Mouse (Mus musculus) embryonic facial prominence, embryonic 11.5 days (tissue): Measurements from ENCODE around the gene Rnpepl1. TPM values are rescaled to one million over a fixed set of nuclear protein-coding genes. Genes with fewer than 3 reads are reported as not detected.

Experiments used
- ATAC-seq: fragments of 200-750 bp; cut with Nextera tagmentation; replicated peaks from 2 replicates; pipeline ENCODE4 v1.8.0; 2017; ENCODE audit warnings: low read depth; ENCODE audit not compliant: insufficient number of reproducible peaks, low FRiP score, low TSS enrichment
- DNase-seq: peaks from one replicate; pipeline ENCODE4 v3.0.0-alpha.2; 2015; ENCODE audit warnings: low spot score
- H3K27ac ChIP-seq: fragments of 300-500 bp; sonication (generic); replicated peaks from 2 replicates; pipeline ENCODE4 v1.5.1; 2014; ENCODE audit warnings: mild to moderate bottlenecking, low read depth, low read length, control low read depth
- H3K27me3 ChIP-seq: fragments of 300-500 bp; sonication (generic); 2 replicates; pipeline ENCODE4 v1.6.1; 2014; ENCODE audit warnings: mild to moderate bottlenecking, low read length, moderate library complexity, mixed read lengths; ENCODE audit not compliant: control insufficient read depth, insufficient read depth
- H3K36me3 ChIP-seq: fragments of 300-500 bp; sonication (generic); replicated peaks from 2 replicates; pipeline ENCODE4 v1.6.1; 2014; ENCODE audit warnings: low read depth, mild to moderate bottlenecking, low read length, moderate library complexity, mixed read lengths; ENCODE audit not compliant: control insufficient read depth, insufficient read depth
- H3K4me1 ChIP-seq: fragments of 300-500 bp; sonication (generic); 2 replicates; pipeline ENCODE4 v1.6.1; 2014; ENCODE audit warnings: low read length, mixed read lengths; ENCODE audit not compliant: control insufficient read depth, insufficient read depth
- H3K4me2 ChIP-seq: fragments of 300-500 bp; sonication (generic); 2 replicates; pipeline ENCODE4 v1.6.1; 2014; ENCODE audit warnings: low read depth, mild to moderate bottlenecking, control low read depth, low read length, moderate library complexity
- H3K4me3 ChIP-seq: fragments of 300-500 bp; sonication (generic); 2 replicates; pipeline ENCODE4 v1.5.1; 2014; ENCODE audit warnings: low read depth, low read length, control low read depth
- H3K9ac ChIP-seq: fragments of 300-500 bp; sonication (generic); replicated peaks from 2 replicates; pipeline ENCODE4 v1.6.1; 2014; ENCODE audit warnings: mild to moderate bottlenecking, control low read depth, low read length
- H3K9me3 ChIP-seq: fragments of 300-500 bp; sonication (generic); replicated peaks from 2 replicates; pipeline ENCODE4 v1.6.1; 2016; ENCODE audit warnings: mild to moderate bottlenecking, low read length, inconsistent platforms, mixed read lengths; ENCODE audit not compliant: control insufficient read depth
- WGBS: fragments of 180-500 bp; shearing (Covaris S2); extraction: QIAGEN DNeasy Blood & Tissue Kit; methylation state at CpG from one replicate; pipeline ENCODE4 v1.1.7; 2014; 5-methylcytosine and 5-hydroxymethylcytosine counted together
- polyA plus RNA-seq: library from polyadenylated mRNA; unstranded; fragments of >200 nt; fragmentation: Nextera tagmentation; extraction: Ambion mirVana; gene quantifications from 2 replicates; pipeline ENCODE4 v1.2.1, GENCODE M21; 2014

The Rnpepl1 gene
- polyA plus RNA-seq, 1 experiment from 2014 or later, result 13.3 TPM

GRCm38 (mm10) chr1:92895089-92895488 is 15.5 kb upstream of the Rnpepl1 start:
- WGBS, result 9% methylated on average over 3 of the region's 3 CpGs
- H3K4me1 ChIP-seq, result no peaks in the 10 kb centered on the region
- DNase-seq, result peak; percentile 90
- peak; percentile 71 for ATAC-seq
- no peak overlapping the region for H3K4me3 ChIP-seq
- no peaks in the 10 kb centered on the region for H3K36me3 ChIP-seq
- H3K27me3 ChIP-seq, result no peaks in the 10 kb centered on the region
- no peaks in the 10 kb centered on the region for H3K9me3 ChIP-seq
- H3K4me2 ChIP-seq, result no peak overlapping the region
- H3K27ac ChIP-seq, result no peak overlapping the region
- H3K9ac ChIP-seq, result no peak overlapping the region

GRCm38 (mm10) chr1:92902786-92903185 is 7.8 kb upstream of the Rnpepl1 start, which contains the start of gene Ankmy1:
Gene Ankmy1 (minus strand): TSS chr1:92902906.
- WGBS, result 3% methylated on average over 15 of the region's 15 CpGs
- Histone ChIP-seq H3K36me3 (no peaks in the 10 kb centered on the region), H3K9ac (no peak within 1 kb of the TSS), H3K4me1 (no peaks in the 10 kb centered on the region), H3K27me3 (no peaks in the 10 kb centered on the region; the same call in 1 of the 2 replicates), H3K27ac (no peak within 1 kb of the TSS), H3K4me2 (peak within 1 kb of the TSS; percentile 43), H3K9me3 (no peaks in the 10 kb centered on the region), H3K4me3 (peak within 1 kb of the TSS; percentile 13; the same call in 1 of the 2 replicates)
- ATAC-seq (peak; percentile 39), DNase-seq (peak; percentile 85)

- H3K27ac ChIP-seq, result no peak overlapping the region
- WGBS, result 75% methylated on average over 4 of the region's 4 CpGs
- no peak for ATAC-seq
- no peaks in the 10 kb centered on the region for H3K4me1 ChIP-seq
- no peak overlapping the region for H3K9ac ChIP-seq
- H3K4me3 ChIP-seq, result no peak overlapping the region
- no peak overlapping the region for H3K4me2 ChIP-seq
- no peaks in the 10 kb centered on the region for H3K36me3 ChIP-seq
- no peak for DNase-seq
- no peaks in the 10 kb centered on the region; the same call in 1 of the 2 replicates for H3K27me3 ChIP-seq
- H3K9me3 ChIP-seq, result no peaks in the 10 kb centered on the region
These were observed 7.0 kb upstream of the Rnpepl1 start for GRCm38 (mm10) chr1:92903627-92904026.

- no peak overlapping the region for H3K4me3 ChIP-seq
- ATAC-seq, result no peak
- H3K36me3 ChIP-seq, result no peaks in the 10 kb centered on the region
- H3K4me2 ChIP-seq, result no peak overlapping the region
- peaks cover 5% of the 10 kb centered on the region for H3K4me1 ChIP-seq
- H3K9ac ChIP-seq, result no peak overlapping the region
- WGBS, result 98% methylated on average over 2 of the region's 2 CpGs
- DNase-seq, result no peak
- H3K9me3 ChIP-seq, result no peaks in the 10 kb centered on the region
- H3K27ac ChIP-seq, result no peak overlapping the region
- H3K27me3 ChIP-seq, result peaks cover 3% of the 10 kb centered on the region; the same call in 1 of the 2 replicates
These were observed 4.8 kb upstream of the Rnpepl1 start for GRCm38 (mm10) chr1:92905703-92906310.

DNA sequence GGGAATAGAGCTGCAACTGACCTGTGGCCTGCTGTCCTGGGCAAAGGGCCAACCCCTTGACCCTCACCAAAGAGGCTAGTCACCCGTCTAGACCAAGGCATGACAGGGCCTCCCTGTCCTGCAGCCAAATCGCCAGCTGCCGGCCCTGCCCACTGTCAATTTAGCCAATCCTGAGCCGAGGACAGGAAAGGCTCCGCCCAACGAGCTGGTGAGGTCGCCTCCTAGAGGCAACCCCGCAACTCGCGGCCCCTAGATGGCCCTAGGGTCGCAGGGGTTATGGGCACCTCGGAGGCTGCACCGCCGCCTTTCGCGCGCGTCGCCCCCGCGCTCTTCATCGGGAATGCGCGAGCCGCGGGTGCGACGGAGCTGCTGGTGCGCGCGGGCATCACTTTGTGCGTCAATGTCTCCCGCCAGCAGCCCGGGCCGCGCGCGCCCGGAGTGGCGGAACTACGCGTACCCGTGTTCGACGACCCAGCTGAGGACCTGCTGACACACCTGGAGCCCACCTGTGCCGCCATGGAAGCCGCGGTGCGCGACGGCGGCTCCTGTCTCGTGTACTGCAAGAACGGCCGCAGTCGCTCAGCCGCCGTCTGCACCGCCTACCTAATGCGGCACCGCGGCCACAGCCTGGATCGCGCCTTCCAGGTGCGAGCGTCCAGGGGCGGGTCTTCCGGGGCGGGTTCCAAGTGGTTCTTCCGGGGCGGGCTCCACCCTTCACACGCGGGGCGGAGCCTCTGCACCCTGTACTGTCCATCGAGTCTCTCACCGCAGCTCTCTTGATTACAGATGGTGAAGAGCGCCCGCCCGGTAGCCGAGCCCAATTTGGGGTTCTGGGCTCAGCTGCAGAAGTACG is 3.6 kb upstream of the Rnpepl1 start, which contains the start of gene Dusp28:
Dusp28 (plus strand) TSS at position 203 of the 853 bp plus-strand sequence.
- H3K9me3 ChIP-seq, result no peaks in the 10 kb centered on the region
- DNase-seq, result peak; percentile 92
- H3K4me3 ChIP-seq, result peak within 1 kb of the TSS; percentile 62
- peaks cover 8% of the 10 kb centered on the region for H3K4me1 ChIP-seq
- ATAC-seq, result peak; percentile 85
- 0 out of 2 replicates have a peak within 1 kb of the TSS, but pooled peaks have one; percentile 38 for H3K27ac ChIP-seq
- H3K9ac ChIP-seq, result peak within 1 kb of the TSS; percentile 57
- H3K27me3 ChIP-seq, result peaks cover 3% of the 10 kb centered on the region; the same call in 1 of the 2 replicates
- peak within 1 kb of the TSS; percentile 48 for H3K4me2 ChIP-seq
- no peaks in the 10 kb centered on the region for H3K36me3 ChIP-seq
- under 1% methylated on average over 81 of the region's 81 CpGs for WGBS

- Histone ChIP-seq H3K36me3 (no peaks in the 10 kb centered on the region), H3K4me3 (peak overlapping the region; percentile 62), H3K9me3 (no peaks in the 10 kb centered on the region), H3K4me2 (peak overlapping the region; percentile 48), H3K27me3 (peaks cover 3% of the 10 kb centered on the region; the same call in 1 of the 2 replicates), H3K9ac (peak overlapping the region; percentile 57), H3K4me1 (peaks cover 8% of the 10 kb centered on the region), H3K27ac (no peak overlapping the region)
- ATAC-seq (no peak), DNase-seq (no peak)
- WGBS, result 50% methylated on average over 20 of the region's 20 CpGs
These were observed 2.8 kb upstream of the Rnpepl1 start for GRCm38 (mm10) chr1:92907632-92908360.

DNA sequence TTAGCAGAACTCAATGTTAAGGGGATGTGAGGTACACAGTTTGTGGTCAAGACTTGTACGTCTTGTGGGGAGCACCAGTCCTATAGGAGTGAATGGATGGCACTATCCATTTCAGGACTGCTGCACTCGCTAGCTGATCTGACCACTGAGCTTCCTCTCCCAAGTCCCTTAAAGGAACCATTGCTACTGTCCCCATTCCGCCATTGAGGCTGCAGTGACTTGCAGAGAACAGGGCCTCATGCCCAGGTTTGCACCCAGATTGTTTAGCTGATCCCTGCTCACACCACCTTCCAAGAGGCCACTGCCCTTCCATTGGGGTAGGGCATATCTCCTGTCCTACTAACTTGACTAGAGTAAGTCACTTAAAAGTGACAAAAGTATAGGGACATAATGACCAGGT is 1.9 kb upstream of the Rnpepl1 start:
- Histone ChIP-seq H3K4me2 (no peak overlapping the region), H3K4me1 (peaks cover 8% of the 10 kb centered on the region), H3K27ac (no peak overlapping the region), H3K36me3 (no peaks in the 10 kb centered on the region), H3K9me3 (no peaks in the 10 kb centered on the region), H3K9ac (no peak overlapping the region), H3K27me3 (peaks cover 3% of the 10 kb centered on the region; the same call in 1 of the 2 replicates), H3K4me3 (no peak overlapping the region)
- no peak for DNase-seq
- no peak for ATAC-seq
- WGBS, result 88% methylated on average over 3 of the region's 3 CpGs
